Mouse (Mus musculus) liver, embryonic 14.5 days (tissue): ENCODE measurements at regions not wholly inside any gene's neighbourhood (a gene's known extent, or its start where the extent isn't known, plus 50 kb on each side); places are given as distances from the start of the nearest gene placed in this dataset.

ENCODE experiments used
- CTCF ChIP-seq: IDR thresholded peaks from 2 replicates; pipeline ENCODE4 v1.5.1; 2016; ENCODE audit warnings: antibody characterized with exemption, low read depth, control low read depth
- EP300 ChIP-seq: IDR thresholded peaks from 2 replicates; pipeline ENCODE4 v1.6.1; 2016; ENCODE audit warnings: antibody characterized with exemption, low read depth

DNA sequence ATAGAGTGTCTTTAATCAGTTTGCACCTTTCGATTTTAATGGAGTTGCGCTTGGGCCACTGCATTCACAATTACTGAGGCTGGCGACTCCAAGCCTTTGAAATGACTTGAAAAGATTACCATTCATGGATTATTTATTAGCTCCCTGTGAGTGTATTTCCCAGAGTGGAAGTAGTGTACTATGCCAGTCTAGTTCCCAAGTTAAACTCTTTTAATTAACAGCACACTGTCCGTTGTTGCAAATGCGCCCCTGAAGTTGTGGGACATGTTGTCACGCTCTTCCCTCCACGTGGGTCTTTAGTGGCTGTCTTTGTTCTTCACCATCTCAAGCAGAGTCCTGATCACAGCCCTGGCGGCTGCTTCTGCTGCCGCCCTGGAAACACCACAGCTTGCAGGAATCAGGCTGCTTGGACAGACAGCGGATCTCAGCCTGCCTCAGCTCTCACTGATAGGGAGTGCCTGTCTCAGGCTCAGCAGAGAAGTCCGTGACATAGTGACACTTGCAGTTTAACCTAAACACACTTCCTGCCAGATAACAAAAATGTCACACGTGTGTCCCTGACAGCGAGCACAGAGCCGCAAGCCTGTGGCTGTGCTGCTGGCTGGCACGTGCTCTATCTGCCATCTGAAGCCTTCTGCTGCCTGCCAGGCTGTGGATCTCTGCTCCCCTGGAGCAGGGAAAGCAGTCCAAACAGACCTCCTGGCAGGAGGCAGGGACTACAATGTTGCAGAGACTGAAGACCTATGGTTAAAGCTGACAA, 244.1 kb downstream of the Snx10 start:
- TF ChIP-seq CTCF (no peak), EP300 (no peak)
